Mouse (Mus musculus) MEL (cell line): ENCODE data around the gene Prkcz. TPM values are rescaled to one million over a fixed set of nuclear protein-coding genes. Genes with fewer than 3 reads are reported as not detected.

Experiments
- DNase-seq: peaks from one replicate; pipeline ENCODE4 v3.0.0; 2011; ENCODE audit warnings: low read depth, low spot score
- H3K27ac ChIP-seq: 2 replicates; pipeline ENCODE4 v1.5.1; 2012; ENCODE audit warnings: low read depth, mild to moderate bottlenecking, control low read depth, low read length, moderate library complexity; ENCODE audit not compliant: control insufficient read depth
- H3K27me3 ChIP-seq, 2 experiments: fragments of 150-350 bp in 1 of 2; sonication (generic) in 1 of 2; 2 replicates each; pipeline ENCODE4 v1.6.1; 2012; ENCODE audit warnings: low read length in 2 of 2, mild to moderate bottlenecking in 2 of 2, improper control_type of control experiment in 1 of 2, moderate library complexity in 1 of 2; ENCODE audit not compliant: insufficient read depth in 2 of 2, control insufficient read depth in 1 of 2
- H3K36me3 ChIP-seq, 2 experiments: 2 replicates each; pipeline ENCODE4 v1.6.1; 2012 to 2014; ENCODE audit warnings: low read length in 2 of 2, improper control_type of control experiment in 1 of 2, inconsistent platforms in 1 of 2, mild to moderate bottlenecking in 1 of 2; ENCODE audit not compliant: insufficient read depth in 2 of 2, control insufficient read depth in 1 of 2
- H3K4me1 ChIP-seq, 2 experiments: fragments of 150-350 bp in 1 of 2; sonication (generic) in 1 of 2; 2 replicates each; pipeline ENCODE4 v1.6.1; 2012; ENCODE audit warnings: low read length in 2 of 2, improper control_type of control experiment in 1 of 2, mild to moderate bottlenecking in 1 of 2; ENCODE audit not compliant: insufficient read depth in 2 of 2, control insufficient read depth in 1 of 2
- H3K4me3 ChIP-seq, 2 experiments: fragments of 150-350 bp in 1 of 2; sonication (generic) in 1 of 2; 2 replicates each; pipeline ENCODE4 v1.5.1; 2012; ENCODE audit warnings: low read depth in 2 of 2, low read length in 2 of 2, mild to moderate bottlenecking in 2 of 2, moderate library complexity in 2 of 2, control low read depth in 1 of 2, improper control_type of control experiment in 1 of 2; ENCODE audit not compliant: control insufficient read depth in 1 of 2, insufficient read depth in 1 of 2
- H3K79me2 ChIP-seq: 2 replicates; pipeline ENCODE4 v1.6.1; 2012; ENCODE audit warnings: mild to moderate bottlenecking, low read length, moderate library complexity; ENCODE audit not compliant: control insufficient read depth, poor library complexity, insufficient read depth
- H3K9ac ChIP-seq: 2 replicates; pipeline ENCODE4 v1.6.1; 2012; ENCODE audit warnings: low read depth, mild to moderate bottlenecking, control low read depth, low read length, moderate library complexity; ENCODE audit not compliant: control insufficient read depth, poor library complexity, severe bottlenecking
- H3K9me3 ChIP-seq: fragments of 150-350 bp; sonication (generic); replicated peaks from 2 replicates; pipeline ENCODE4 v1.6.1; 2012; ENCODE audit warnings: mild to moderate bottlenecking, low read length, improper control_type of control experiment, moderate library complexity; ENCODE audit not compliant: insufficient read depth
- CHD2 ChIP-seq: IDR thresholded peaks from 2 replicates; pipeline ENCODE4 v1.6.1; 2011; ENCODE audit warnings: low read length, improper control_type of control experiment
- GABPA ChIP-seq: IDR thresholded peaks from 2 replicates; pipeline ENCODE4 v1.6.1; 2012; ENCODE audit warnings: low read depth, mild to moderate bottlenecking, inconsistent platforms, low read length, improper control_type of control experiment, moderate library complexity
- HCFC1 ChIP-seq: IDR thresholded peaks from 2 replicates; pipeline ENCODE4 v1.6.1; 2012; ENCODE audit warnings: low read depth, mild to moderate bottlenecking, inconsistent platforms, low read length, improper control_type of control experiment, moderate library complexity
- MAX ChIP-seq: IDR thresholded peaks from 2 replicates; pipeline ENCODE4 v1.6.1; 2011; ENCODE audit warnings: low read length, improper control_type of control experiment
- MEF2A ChIP-seq: IDR thresholded peaks from 2 replicates; pipeline ENCODE4 v1.6.1; 2014; ENCODE audit warnings: low read depth, mild to moderate bottlenecking, inconsistent platforms, low read length, improper control_type of control experiment; ENCODE audit not compliant: poor library complexity, insufficient replicate concordance, severe bottlenecking; ENCODE audit errors: extremely low read depth
- MXI1 ChIP-seq: IDR thresholded peaks from 2 replicates; pipeline ENCODE4 v1.6.1; 2011; ENCODE audit warnings: mild to moderate bottlenecking, low read depth, low read length, improper control_type of control experiment
- MYB ChIP-seq: IDR thresholded peaks from 2 replicates; pipeline ENCODE4 v1.6.1; 2011; ENCODE audit warnings: mild to moderate bottlenecking, low read depth, low read length, improper control_type of control experiment
- NRF1 ChIP-seq: IDR thresholded peaks from 2 replicates; pipeline ENCODE4 v1.6.1; 2014; ENCODE audit warnings: low read depth, mild to moderate bottlenecking, inconsistent platforms, low read length, improper control_type of control experiment, moderate library complexity; ENCODE audit not compliant: poor library complexity, insufficient read depth, severe bottlenecking
- POLR2A ChIP-seq, 2 experiments: IDR thresholded peaks; 2 replicates each; pipeline ENCODE4 v1.6.1; 2011 to 2012; ENCODE audit warnings: low read length in 2 of 2, mild to moderate bottlenecking in 2 of 2, control low read depth in 1 of 2, improper control_type of control experiment in 1 of 2, low read depth in 1 of 2, moderate library complexity in 1 of 2; ENCODE audit not compliant: control insufficient read depth in 1 of 2, insufficient read depth in 1 of 2, poor library complexity in 1 of 2
- POLR2AphosphoS2 ChIP-seq: IDR thresholded peaks from 2 replicates; pipeline ENCODE4 v1.6.1; 2011; ENCODE audit warnings: low read length, improper control_type of control experiment
- POLR2AphosphoS5 ChIP-seq: IDR thresholded peaks from 2 replicates; pipeline ENCODE4 v1.6.1; 2012; ENCODE audit warnings: low read depth, borderline replicate concordance, mild to moderate bottlenecking, inconsistent platforms, low read length, moderate library complexity, mixed read lengths
- RCOR1 ChIP-seq: IDR thresholded peaks from 2 replicates; pipeline ENCODE4 v1.6.1; 2012; ENCODE audit warnings: low read depth, mild to moderate bottlenecking, inconsistent platforms, low read length, improper control_type of control experiment
- TBP ChIP-seq: IDR thresholded peaks from 2 replicates; pipeline ENCODE4 v1.8.0; 2011; ENCODE audit warnings: low read depth, low read length, improper control_type of control experiment
- UBTF ChIP-seq: IDR thresholded peaks from 2 replicates; pipeline ENCODE4 v1.6.1; 2012; ENCODE audit warnings: low read depth, mild to moderate bottlenecking, inconsistent platforms, low read length, improper control_type of control experiment, moderate library complexity, borderline replicate concordance; ENCODE audit not compliant: insufficient read depth
- USF1 ChIP-seq: IDR thresholded peaks from 2 replicates; pipeline ENCODE4 v1.6.1; 2014; ENCODE audit warnings: low read depth, mild to moderate bottlenecking, inconsistent platforms, low read length, improper control_type of control experiment, moderate library complexity
- USF2 ChIP-seq, 2 experiments: IDR thresholded peaks; 2 replicates each; pipeline ENCODE4 v1.6.1; 2011 to 2012; ENCODE audit warnings: improper control_type of control experiment in 2 of 2, low read length in 2 of 2, borderline replicate concordance in 1 of 2, inconsistent platforms in 1 of 2, low read depth in 1 of 2, mild to moderate bottlenecking in 1 of 2; ENCODE audit not compliant: insufficient read depth in 1 of 2
- polyA plus RNA-seq, 2 experiments: library from polyadenylated mRNA; stranded (reverse) in 1 of 2; unstranded in 1 of 2; fragments of >175 nt in 1 of 2; fragments of >200 nt in 1 of 2; gene quantifications; 2 replicates each; pipeline versions ENCODE4 v1.2.1 to v1.2.4; 2012; ENCODE audit warnings: low replicate concordance in 2 of 2, low read depth in 1 of 2; ENCODE audit not compliant: insufficient read length in 2 of 2, insufficient read depth in 1 of 2, missing spikeins in 1 of 2
- total RNA-seq: library from RNA; depleted of rRNA; stranded (reverse); fragments of 300-350 nt; gene quantifications from 2 replicates; pipeline ENCODE4 v1.2.3, GENCODE M21; 2012

The Prkcz gene
- total and polyA plus RNA-seq, 3 experiments, result 0.12 to 0.92 TPM; not detected in 1

- Histone ChIP-seq H3K27ac (no peak overlapping the region), H3K79me2 (peaks cover 34% of the 10 kb centered on the region), H3K36me3 (no peaks in the 10 kb centered on the region), H3K9me3 (no peaks in the 10 kb centered on the region), H3K27me3 (no peaks in the 10 kb centered on the region), H3K9ac (no peak overlapping the region), H3K4me1 (peaks cover 2 to 11% of the 10 kb centered on the region in 2 experiments; a peak in 3 of 4 replicates), H3K4me3 (no peak overlapping the region)
- TF ChIP-seq MEF2A (no peak), MXI1 (no peak), USF2 (IDR thresholded peaks at IDR 0.05; ENCODE audit: borderline replicate concordance in 1 of 2, insufficient read depth in 1 of 2, low read depth in 1 of 2, low read length in 2 of 2) (no peak), TBP (no peak), POLR2A (IDR thresholded peaks at IDR 0.05; ENCODE audit: control insufficient read depth in 1 of 2, insufficient read depth in 1 of 2, low read depth in 1 of 2, low read length in 2 of 2, poor library complexity in 1 of 2) (no peak), UBTF (no peak), HCFC1 (no peak), POLR2AphosphoS2 (no peak), MAX (no peak)
- no peak for DNase-seq
Observed at GRCm38 (mm10) chr4:155215203-155215602, 146.0 kb downstream of the Prkcz start.

- H3K4me1 ChIP-seq, result peaks cover under 1 to 7% of the 10 kb centered on the region in 2 experiments; a peak in 2 of 4 replicates
- H3K36me3 ChIP-seq, result no peaks in the 10 kb centered on the region
- H3K27me3 ChIP-seq, result no peaks in the 10 kb centered on the region
- H3K9ac ChIP-seq, result no peak overlapping the region
- no peak overlapping the region for H3K4me3 ChIP-seq
- TF ChIP-seq MYB (no peak), CHD2 (no peak), MXI1 (no peak), RCOR1 (no peak), NRF1 (no peak), POLR2AphosphoS5 (no peak), MEF2A (no peak), UBTF (no peak), USF1 (no peak), GABPA (no peak)
- H3K79me2 ChIP-seq, result peaks cover 34% of the 10 kb centered on the region
- H3K27ac ChIP-seq, result no peak overlapping the region
- no peak for DNase-seq
- no peaks in the 10 kb centered on the region for H3K9me3 ChIP-seq
Observed at GRCm38 (mm10) chr4:155214793-155215192, 146.4 kb downstream of the Prkcz start.
